Mouse (Mus musculus): ENCODE results near the gene Chadl. TPM values are rescaled to one million over a fixed set of nuclear protein-coding genes. Genes with fewer than 3 reads are reported as not detected.
A peak's percentile ranks its signal among the peaks of the same experiment; 100 is the strongest.
"Not testable (repeated sequence)": the region's sequence is repeated elsewhere in the genome, so short reads cannot be mapped to it uniquely, and the experiment has no call there.

Gene Chadl
- polyA plus RNA-seq, 1 experiment = 1.1 TPM

GRCm38 (mm10) chr15:81702306-81703093 lies 5.4 kb upstream of the Chadl start:
- Histone ChIP-seq H3K27ac (ENCODE audit: insufficient read depth, low read length) (no peak overlapping the region), H3K4me1 (ENCODE audit: control insufficient read depth, insufficient read depth, low read length) (no peaks in the 10 kb centered on the region), H3K4me3 (ENCODE audit: insufficient read depth, low read length) (no peak overlapping the region)
- TF ChIP-seq CTCF (IDR thresholded peaks at IDR 0.05; ENCODE audit: borderline replicate concordance, insufficient read depth, low read length) (no peak), POLR2A (IDR thresholded peaks at IDR 0.05; ENCODE audit: low read depth, low read length) (no peak)

DNA sequence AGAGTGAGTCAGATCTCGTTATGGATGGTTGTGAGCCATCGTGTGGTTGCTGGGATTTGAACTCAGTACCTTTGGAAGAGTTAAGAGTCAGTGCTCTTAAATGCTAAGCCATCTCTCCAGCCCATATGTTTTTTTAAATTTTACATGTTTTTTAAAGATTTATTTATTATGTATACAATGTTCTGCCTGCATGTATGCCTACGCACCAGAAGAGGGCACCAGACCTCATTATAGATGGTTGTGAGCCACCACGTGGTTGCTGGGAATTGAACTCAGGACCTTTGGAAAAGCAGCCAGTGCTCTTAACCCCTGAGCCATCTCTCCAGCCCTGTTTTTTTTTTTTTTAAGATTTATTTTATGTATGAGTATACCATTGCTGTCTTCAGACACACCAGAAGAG lies 4.3 kb upstream of the Chadl start:
- H3K4me1 ChIP-seq (ENCODE audit: control insufficient read depth, insufficient read depth, low read length); H3K27ac ChIP-seq (ENCODE audit: insufficient read depth, low read length); H3K4me3 ChIP-seq (ENCODE audit: insufficient read depth, low read length): not testable (repeated sequence)

DNA sequence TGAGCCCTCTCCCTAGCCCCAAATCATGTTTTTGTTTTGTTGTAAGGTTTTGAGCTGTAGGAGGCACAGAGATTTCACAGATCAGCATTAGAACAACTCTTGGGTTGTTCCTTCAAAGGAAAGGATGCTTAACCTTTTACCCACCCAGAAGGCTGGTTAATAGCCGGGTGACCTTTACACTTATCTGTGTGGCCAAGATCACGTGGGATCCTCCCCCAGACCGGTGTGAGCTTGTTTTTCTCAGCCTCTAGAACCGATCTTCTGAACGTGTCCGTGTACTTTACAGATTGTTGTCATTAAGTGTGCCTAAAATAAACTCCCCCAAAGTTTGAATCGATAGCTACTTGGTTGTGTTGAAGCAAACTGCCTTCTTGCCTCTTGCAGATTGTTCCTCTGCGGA lies 3.5 kb upstream of the Chadl start:
- Histone ChIP-seq H3K4me3 (ENCODE audit: insufficient read depth, low read length) (no peak overlapping the region), H3K27ac (ENCODE audit: insufficient read depth, low read length) (no peak overlapping the region)
- TF ChIP-seq CTCF (IDR thresholded peaks at IDR 0.05; ENCODE audit: borderline replicate concordance, insufficient read depth, low read length) (no peak), POLR2A (IDR thresholded peaks at IDR 0.05; ENCODE audit: low read depth, low read length) (no peak)

GRCm38 (mm10) chr15:81700161-81700560 lies 3.1 kb upstream of the Chadl start:
- no peak overlapping the region for H3K27ac ChIP-seq (ENCODE audit: insufficient read depth, low read length)
- no peaks in the 10 kb centered on the region for H3K4me1 ChIP-seq (ENCODE audit: control insufficient read depth, insufficient read depth, low read length)
- no peak overlapping the region for H3K4me3 ChIP-seq (ENCODE audit: insufficient read depth, low read length)
- no peak for TF ChIP-seq CTCF (IDR thresholded peaks at IDR 0.05; ENCODE audit: borderline replicate concordance, insufficient read depth, low read length)
- no peak for TF ChIP-seq POLR2A (IDR thresholded peaks at IDR 0.05; ENCODE audit: low read depth, low read length)

More for the DNA sequence above, 3.5 kb upstream of the Chadl start:
- H3K4me1 ChIP-seq (ENCODE audit: control insufficient read depth, insufficient read depth, low read length) = no peaks in the 10 kb centered on the region

DNA sequence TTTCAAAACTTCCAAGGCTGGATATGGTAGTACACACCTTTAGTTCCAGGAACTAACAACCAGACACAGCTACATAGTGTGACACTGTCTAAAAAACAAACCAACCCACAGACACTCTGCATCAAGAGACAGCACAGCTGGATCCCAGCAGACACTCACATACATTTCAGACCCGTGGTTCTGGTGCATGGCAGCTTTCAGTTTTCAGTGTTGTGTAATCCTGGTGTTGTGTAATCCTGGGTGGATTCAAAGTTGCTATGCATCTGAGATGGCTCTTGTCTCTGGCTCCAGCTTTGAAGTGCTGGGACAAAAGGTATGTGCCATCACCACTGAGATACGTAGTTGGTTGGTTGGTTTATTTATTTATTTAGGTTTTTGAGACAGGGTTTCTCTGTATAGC lies 1.4 kb upstream of the Chadl start:
- no peak for TF ChIP-seq CTCF (IDR thresholded peaks at IDR 0.05; ENCODE audit: borderline replicate concordance, insufficient read depth, low read length)
- TF ChIP-seq POLR2A (IDR thresholded peaks at IDR 0.05; ENCODE audit: low read depth, low read length) = no peak
- no peak overlapping the region for H3K27ac ChIP-seq (ENCODE audit: insufficient read depth, low read length)

GRCm38 (mm10) chr15:81697847-81698246 lies 760 bp upstream of the Chadl start:
- Histone ChIP-seq H3K4me3 (ENCODE audit: insufficient read depth, low read length) (no peak overlapping the region), H3K4me1 (ENCODE audit: control insufficient read depth, insufficient read depth, low read length) (no peaks in the 10 kb centered on the region), H3K27ac (ENCODE audit: insufficient read depth, low read length) (no peak overlapping the region)
- TF ChIP-seq POLR2A (IDR thresholded peaks at IDR 0.05; ENCODE audit: low read depth, low read length) = no peak
- TF ChIP-seq CTCF (IDR thresholded peaks at IDR 0.05; ENCODE audit: borderline replicate concordance, insufficient read depth, low read length) = no peak

More for the DNA sequence above, 1.4 kb upstream of the Chadl start:
- Histone ChIP-seq H3K4me3 (ENCODE audit: insufficient read depth, low read length) (no peak overlapping the region), H3K4me1 (ENCODE audit: control insufficient read depth, insufficient read depth, low read length) (no peaks in the 10 kb centered on the region)

DNA sequence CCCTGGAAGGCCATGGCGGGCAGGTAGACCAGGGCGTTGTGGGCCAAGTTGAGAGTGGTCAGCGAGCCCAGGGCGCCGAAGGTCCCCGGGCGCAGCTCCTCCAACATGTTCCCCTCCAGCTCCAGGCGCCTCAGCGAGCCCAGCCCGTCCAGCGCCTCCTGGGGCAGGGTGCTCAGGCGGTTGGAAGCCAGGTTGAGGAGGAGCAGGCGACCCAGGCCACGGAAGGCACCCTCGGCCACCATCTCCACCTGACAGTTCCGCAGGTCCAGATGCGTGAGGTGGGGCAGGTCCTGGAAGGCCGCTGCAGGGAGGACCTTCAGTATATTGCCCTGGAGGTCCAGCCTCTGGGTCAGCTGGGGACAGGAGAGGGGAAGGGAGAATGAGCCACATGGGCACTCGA lies 2.2 kb downstream of the Chadl start:
- TF ChIP-seq POLR2A (IDR thresholded peaks at IDR 0.05; ENCODE audit: low read depth, low read length) = no peak
- TF ChIP-seq CTCF (IDR thresholded peaks at IDR 0.05; ENCODE audit: borderline replicate concordance, insufficient read depth, low read length) = no peak
- Histone ChIP-seq H3K27ac (ENCODE audit: insufficient read depth, low read length) (no peak overlapping the region), H3K4me3 (ENCODE audit: insufficient read depth, low read length) (peak overlapping the region; percentile 43)

DNA sequence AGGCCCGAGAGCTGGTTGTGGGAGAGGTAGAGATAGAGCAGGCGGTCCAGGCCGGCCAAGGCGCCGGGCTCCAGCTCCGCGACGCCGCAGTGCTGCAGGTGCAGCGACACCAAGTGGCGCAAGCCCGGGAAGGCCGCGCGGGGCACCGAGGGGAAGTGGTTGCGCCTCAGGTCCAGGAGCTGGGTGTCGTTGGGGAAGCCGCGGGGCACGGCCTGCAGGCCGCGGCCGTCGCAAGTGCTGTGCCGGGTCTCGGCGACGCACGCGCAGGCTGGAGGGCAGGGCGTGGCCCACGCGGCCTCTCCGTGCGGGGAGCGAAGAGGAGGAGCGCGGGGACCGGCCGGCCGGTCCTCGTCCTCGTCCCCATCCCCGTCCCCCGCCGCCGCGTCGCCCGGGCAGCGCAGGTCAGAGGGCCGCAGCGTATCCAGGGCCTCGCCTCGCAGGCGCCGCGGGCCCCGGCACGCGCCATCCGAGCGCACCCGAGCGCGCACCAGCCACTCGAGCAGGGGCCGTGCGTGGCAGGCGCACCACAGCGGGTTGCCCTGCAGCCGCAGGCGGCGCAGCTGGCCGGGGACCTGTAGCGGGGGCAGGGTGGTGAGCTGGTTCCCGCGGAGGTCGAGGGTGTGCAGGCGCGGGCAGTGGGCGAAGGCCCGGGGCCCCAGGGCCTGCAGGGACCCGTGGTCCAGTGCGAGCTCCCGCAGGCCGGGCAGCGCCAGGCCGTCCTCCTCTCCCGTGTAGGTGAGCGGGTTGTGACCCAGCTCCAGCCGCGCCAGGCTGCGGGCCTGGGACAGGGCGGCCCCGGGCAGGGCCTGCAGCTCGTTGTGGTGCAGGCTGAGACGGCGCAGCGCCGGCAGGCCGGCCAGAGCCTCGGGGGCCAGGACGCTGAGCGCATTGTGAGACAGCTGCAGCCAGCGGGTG lies 2.9 kb downstream of the Chadl start:
- H3K27ac ChIP-seq (ENCODE audit: insufficient read depth, low read length) = no peak overlapping the region
- no peaks in the 10 kb centered on the region for H3K4me1 ChIP-seq (ENCODE audit: control insufficient read depth, insufficient read depth, low read length)
- TF ChIP-seq CTCF (IDR thresholded peaks at IDR 0.05; ENCODE audit: borderline replicate concordance, insufficient read depth, low read length) (peak; percentile 62), POLR2A (IDR thresholded peaks at IDR 0.05; ENCODE audit: low read depth, low read length) (peak; percentile 59)

More for the DNA sequence above, 2.2 kb downstream of the Chadl start:
- H3K4me1 ChIP-seq (ENCODE audit: control insufficient read depth, insufficient read depth, low read length) = no peaks in the 10 kb centered on the region

DNA sequence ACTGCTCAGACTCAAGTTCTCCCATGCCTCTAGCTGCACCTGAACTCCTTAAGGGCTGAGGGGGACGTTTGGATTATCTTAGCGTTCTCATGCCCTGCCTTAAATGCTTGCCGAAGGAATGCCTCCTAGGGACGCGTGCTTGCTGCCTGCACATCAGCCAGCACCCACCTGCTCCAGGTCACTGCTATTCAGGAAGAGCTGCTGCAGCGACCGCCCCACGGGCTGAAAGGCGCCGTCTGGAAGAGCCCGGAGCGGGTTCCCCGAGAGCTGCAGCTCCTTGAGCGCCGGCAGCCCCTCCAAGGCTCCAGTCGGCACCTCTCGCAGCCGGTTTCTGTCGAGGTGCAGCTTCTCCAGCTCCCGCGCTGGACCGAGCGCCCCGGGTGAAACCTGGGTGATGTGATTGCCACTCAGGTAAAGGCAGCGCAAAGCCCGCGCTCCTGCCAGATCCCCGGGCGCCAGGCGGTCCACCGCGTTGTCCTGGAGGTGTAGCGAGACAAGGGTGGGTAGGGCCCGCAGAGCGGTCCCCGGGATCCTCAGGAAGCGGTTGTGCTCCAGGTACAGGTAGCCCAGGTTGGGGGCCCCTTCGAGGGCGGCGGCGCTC lies 3.6 kb downstream of the Chadl start:
- Histone ChIP-seq H3K27ac (ENCODE audit: insufficient read depth, low read length) (no peak overlapping the region), H3K4me1 (ENCODE audit: control insufficient read depth, insufficient read depth, low read length) (no peaks in the 10 kb centered on the region), H3K4me3 (ENCODE audit: insufficient read depth, low read length) (peak overlapping the region; percentile 29)
- TF ChIP-seq CTCF (IDR thresholded peaks at IDR 0.05; ENCODE audit: borderline replicate concordance, insufficient read depth, low read length) (no peak), POLR2A (IDR thresholded peaks at IDR 0.05; ENCODE audit: low read depth, low read length) (no peak)

More for the DNA sequence above, 2.9 kb downstream of the Chadl start:
- peak overlapping the region; percentile 43 for H3K4me3 ChIP-seq (ENCODE audit: insufficient read depth, low read length)

Measured in embryonic fibroblast, embryonic 13.5 days (primary cell).